Mouse (Mus musculus): ENCODE results near the gene Rgs19. TPM values are rescaled to one million over a fixed set of nuclear protein-coding genes. Genes with fewer than 3 reads are reported as not detected.
A peak's percentile ranks its signal among the peaks of the same experiment; 100 is the strongest.

Gene Rgs19
- total RNA-seq, 4 experiments from 2014 or later: 1.5 to 5.2 (median 3.6) TPM

DNA sequence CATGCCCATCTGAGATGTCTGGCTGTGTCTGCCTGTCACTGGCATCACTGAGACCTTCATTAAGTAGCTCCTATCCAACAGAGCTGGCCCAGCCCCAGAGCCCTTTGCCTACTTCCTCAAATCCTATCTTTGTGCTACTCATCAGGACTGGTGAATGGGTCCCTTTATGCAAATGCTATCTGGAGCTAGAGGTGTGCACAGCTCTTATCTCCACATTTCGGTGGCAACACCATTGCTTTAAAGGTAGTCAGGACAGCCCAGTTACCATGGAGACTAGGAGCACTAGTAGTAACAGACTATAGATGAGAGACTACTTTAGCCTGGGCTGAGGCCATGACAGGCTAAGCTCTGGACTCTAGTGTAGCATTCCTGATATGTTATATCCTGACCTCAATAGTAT is 9.1 kb downstream of the Rgs19 start:
- no peak for DNase-seq (ENCODE audit: low spot score in 2 of 2)

DNA sequence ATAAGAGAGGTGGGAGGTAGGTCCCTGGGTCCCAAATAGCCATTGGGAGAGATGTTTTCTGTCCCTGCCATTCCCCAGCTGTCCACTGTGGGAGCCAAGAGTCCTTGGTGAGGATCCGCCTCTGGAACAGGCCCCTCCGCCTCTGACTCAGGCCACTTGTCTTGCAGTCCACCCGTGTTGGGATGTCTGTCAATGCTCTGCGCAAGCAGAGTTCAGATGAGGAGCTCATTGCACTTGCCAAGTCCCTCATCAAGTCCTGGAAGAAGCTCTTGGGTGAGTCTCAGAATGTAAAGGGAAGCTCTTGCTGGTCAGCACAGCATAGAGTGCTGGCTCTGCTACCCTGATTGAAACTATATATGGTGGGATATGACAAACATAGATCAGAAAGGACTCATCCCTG is 10.4 kb downstream of the Rgs19 start:
- DNase-seq (ENCODE audit: low spot score in 2 of 2): no peak

DNA sequence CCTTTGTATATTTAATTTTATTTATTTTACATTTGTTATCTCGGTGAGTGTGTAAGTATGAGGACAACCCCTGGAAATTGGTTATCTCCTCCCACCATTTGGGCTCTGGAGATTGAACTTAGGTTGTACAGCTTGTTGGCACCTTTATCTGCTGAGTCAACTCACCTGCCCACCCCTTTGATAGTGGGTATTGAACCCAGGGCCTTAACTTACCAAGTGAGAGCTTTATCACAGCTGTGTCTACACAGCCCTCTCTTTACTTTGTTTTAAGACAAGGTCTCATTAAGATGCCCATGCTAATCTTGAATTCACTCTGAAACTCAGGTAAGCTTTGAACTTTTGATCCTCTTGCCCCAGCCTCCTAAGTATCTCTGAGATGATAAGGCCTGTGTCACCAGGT is 11.8 kb downstream of the Rgs19 start:
- DNase-seq (ENCODE audit: low spot score in 2 of 2): no peak

DNA sequence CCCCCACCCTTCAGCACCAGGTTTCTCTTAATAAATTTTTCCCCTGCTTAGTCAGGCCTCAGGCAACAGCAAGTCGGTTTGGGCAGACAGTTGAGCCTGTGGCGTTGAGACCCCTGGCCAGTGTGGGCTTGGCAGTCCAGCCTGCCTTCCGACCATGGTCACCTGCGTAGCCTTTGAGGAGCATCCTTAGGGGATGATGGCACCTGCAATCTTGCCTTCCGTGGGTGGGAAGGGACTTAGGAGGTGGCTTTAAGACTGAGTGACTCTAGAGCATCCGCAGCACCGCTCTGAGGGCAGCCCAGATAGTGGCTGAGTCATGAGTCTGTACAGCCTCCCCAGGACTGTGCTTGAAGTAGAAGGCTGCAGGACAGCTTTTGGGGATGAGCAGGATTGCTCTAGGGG is 13.1 kb downstream of the Rgs19 start:
- DNase-seq (ENCODE audit: low spot score in 2 of 2): no peak

DNA sequence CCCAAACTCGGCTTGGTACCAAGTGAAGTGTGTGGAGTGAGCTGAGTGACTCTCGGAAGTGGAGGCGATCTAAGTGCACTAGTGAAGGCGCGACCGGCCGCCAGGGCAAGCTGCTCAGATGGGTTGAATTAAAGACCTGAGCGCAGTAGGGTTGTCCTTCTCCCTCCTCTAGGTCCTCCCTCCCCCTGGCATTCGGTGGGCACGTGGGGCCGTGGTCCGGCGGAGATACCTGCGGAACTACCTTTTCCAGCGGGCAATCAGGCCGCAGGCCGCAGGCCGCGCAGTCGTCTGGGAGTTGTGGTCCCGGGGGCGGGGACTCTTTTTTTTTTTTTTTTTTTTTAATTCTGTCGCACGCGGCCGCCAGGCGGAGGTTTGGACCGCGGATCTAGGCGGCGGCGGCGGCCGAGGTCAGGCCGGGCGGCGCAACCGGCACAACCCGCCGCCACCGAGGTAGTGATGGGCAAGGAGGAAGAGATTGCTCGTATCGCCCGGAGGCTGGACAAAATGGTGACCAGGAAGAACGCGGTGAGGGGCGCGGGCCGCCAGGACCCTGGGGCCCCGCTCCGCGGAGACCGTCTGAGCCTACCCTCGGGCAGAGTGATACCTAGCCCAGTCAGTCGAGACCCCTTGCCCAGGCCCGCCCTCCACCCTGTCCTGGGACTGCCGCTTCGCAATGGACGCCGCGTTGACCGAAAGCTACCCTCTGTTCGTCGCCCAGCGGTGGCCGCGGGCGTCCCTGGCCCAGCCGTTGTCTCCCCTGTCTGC is 13.6 kb downstream of the Rgs19 start, which contains the start of gene Tcea2:
Tcea2 (plus strand) TSS at position 360 of the 765 bp plus-strand sequence.
- peak in 1 of 2 experiments; percentile 56 for DNase-seq (ENCODE audit: low spot score in 2 of 2)

DNA sequence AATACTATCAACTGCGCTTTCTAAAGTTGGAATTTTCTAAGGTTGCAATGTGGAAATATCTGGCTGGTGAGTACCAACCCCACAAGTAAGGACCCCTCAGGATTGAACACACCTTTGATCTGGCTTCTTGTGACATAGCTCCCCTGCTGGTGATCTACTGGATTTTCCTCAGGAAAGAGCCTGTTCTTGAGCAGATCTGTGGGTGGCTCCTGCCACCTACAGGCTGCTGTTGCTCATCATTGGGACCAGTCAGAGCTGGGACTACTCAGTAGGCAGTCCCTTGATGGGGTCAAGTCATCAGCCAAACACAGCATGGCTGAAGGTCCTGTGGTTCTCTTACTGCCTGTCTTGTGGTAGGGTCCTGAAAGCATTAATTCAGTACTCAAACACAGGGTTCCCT is 15.0 kb downstream of the Rgs19 start:
- DNase-seq (ENCODE audit: low spot score in 2 of 2): peak; percentile 60 to 71

DNA sequence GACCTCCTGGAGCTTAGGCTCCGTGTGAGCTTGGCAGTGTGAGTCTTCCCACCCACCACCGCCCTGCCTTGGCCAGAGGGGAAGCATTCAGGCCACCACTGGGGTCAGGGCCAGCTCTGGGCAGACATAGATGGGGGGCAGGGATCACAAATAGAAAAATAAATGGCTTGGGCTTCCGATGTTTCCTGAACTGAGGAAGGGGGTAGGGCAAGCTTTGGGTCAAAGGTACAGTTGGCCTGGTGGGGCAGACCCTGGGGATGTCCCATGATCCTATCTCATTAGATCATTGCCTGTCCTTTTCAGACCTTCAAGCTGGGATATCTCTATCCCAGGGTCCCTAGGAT is 16.1 kb downstream of the Rgs19 start:
- no peak for DNase-seq (ENCODE audit: low spot score in 2 of 2)

DNA sequence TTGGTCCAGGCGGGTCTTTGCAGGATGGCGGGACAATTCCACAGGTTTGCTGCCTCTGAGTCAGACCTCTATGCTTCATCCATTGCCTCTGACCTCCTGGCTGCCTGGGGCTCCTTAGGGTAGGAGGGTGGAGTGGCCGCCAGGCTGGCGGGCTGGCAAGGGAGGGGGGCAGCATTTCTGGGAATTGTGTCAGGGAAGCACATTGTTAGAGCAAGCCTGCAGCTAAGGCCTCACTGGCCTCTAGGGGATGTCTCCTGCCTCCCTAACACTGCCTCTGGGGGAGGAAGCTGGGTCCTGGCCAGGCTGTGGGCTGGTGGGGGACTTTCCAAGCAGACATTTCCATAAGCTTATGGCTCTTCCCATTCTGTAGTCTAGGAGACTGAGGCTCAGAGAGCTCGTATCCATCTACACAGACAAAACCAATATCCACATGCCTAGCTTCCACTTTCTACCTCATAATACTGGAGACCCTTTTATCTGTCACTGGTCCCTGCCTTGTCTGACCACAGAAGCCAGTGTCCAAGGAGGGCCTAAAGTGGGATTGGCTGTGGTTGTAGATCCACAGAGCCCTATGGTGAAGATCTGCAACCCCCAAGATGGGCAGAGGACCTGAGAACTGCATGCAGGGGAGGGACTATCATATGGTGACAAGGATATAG is 16.6 kb downstream of the Rgs19 start:
- DNase-seq (ENCODE audit: low spot score in 2 of 2): peak in 1 of 2 experiments; percentile 12

DNA sequence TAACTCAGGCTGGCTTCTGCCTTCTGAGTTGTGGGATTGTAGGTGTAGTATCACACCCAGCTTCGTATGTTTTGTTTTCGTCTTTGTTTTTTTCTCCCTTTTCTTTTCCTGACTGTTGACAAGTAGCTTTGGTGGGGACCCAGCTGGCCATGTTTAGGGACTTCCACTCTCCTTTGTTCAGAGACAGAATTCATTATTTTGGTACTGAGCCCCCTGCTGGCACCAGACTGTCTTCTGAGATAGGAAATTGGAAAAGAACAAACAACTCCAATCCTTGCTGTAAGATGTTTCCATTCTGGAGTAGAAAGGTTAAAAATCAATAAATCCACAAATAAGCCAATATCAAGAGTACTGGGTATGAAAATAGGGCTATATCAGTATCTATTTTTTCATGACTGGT is 17.4 kb downstream of the Rgs19 start:
- DNase-seq (ENCODE audit: low spot score in 2 of 2): no peak

DNA sequence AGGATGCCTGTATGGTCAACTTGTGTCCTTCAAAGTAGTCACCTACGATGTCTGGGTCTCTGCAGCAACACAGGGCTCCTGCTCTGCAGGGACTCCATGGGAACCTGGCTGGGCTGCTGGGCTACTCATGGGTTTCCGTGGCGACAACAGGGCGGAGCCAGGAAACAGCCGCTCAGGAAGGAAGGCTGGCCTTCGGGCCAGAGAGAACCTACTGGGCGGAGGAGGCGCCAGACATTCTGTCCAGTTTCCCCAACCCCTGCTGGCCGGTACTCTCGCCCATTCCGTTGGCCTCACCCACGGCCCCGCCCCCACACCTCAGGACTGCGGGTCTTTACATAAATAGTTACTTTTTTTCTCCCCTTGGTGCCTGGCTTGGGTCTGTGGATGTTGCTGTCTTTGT is 18.3 kb downstream of the Rgs19 start:
- DNase-seq (ENCODE audit: low spot score in 2 of 2): peak in 1 of 2 experiments; percentile 48

DNA sequence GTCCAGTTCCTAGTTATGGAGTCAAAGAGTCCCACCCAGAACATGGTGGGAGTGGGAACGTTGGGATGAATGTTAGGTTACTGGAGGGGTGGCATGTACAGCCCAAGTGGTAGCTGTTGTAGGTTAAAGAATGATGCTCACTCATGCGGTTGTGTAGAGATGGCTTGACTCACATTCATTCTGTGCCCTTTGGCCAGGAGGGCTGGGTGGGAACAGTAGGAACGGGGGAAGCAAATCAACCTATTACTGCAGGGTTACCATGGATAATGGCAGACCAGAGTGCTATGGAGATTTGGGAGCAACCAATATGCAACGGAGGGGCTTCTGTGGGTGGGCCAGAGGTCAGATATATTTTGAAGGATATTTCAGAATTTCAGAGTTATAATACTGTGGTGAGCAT is 18.8 kb downstream of the Rgs19 start:
- DNase-seq (ENCODE audit: low spot score in 2 of 2): no peak

DNA sequence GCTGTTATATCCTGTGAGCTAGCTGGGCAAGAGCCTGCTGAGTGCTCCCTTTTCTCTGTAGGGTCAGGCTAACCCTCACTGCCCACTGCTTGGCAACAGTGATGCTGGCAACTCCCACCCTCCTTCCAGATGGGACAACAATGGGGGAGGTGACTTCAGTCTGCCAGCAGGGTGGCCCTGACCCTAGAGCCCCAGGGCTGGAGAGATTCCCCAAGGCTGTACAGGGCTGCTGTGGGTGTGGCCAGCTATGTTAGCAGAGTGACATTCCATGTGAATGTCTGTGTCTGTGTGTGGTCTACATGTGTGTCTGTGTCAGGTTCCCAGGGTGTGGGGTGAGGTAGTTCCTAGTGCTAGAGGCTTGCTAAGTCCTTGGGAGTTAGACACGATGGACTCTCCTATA is 20.3 kb downstream of the Rgs19 start:
- DNase-seq (ENCODE audit: low spot score in 2 of 2): no peak

DNA sequence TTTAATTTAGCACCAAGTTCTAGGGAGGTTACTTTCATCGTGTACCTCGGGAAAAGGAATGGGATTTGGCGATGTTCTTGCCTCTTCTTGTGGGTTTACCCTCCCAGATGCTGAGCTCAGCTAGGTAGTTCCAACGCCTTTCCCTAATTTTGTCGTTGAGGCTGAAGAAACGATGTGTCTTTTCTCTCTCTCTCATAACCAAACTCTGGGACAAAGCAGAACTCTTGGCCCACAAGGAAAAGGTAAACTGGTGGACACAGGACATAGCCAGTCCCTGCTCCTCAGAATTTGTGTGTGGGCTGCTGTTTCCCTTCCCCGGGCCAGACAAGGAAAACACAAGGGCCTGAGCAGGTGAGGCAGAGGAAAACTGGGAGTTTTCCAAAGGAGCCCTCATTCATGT is 21.8 kb downstream of the Rgs19 start:
- no peak for DNase-seq (ENCODE audit: low spot score in 2 of 2)

DNA sequence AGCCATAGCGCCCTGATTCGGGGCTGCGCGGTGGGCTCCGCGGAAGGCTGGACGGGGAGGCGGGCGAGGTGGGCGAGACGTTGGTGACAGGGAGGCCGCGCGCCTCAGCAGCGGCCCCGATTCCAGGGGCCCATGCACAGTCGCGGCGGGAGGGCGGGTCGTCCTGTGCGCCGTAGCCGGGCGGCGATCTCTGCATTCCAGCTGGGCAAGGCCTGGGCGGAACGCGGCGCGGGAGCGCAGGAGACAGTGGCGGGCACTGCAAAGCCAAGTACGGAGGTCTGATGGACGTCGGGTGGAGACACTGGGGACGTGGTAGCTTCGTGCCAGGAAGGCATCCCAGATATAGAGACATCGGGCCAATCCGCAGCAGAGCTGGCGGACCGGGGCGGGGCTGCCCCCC is 22.5 kb downstream of the Rgs19 start, which contains the start of gene Sox18:
Sox18 (minus strand) TSS at position 315 of the 400 bp plus-strand sequence.
- DNase-seq (ENCODE audit: low spot score in 2 of 2): peak in 1 of 2 experiments; percentile 12

DNA sequence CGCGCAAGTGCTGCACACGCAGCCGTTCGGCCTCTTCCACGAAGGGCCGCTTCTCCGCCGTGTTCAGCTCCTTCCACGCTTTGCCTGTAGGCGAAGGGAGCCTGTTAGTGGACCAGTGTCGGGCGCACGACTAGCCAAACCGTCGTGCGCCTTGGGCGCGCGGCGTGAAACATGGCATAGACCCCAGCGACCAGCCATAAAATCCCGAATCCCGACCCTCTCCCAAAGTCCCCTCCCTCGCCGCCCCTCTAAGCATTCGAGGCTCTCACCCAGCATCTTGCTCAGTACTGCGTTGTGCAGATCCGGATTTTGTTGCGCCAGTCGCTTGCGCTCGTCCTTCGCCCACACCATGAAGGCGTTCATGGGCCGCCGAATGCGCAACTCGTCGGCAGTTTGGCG is 22.9 kb downstream of the Rgs19 start:
- DNase-seq (ENCODE audit: low spot score in 2 of 2): no peak

DNA sequence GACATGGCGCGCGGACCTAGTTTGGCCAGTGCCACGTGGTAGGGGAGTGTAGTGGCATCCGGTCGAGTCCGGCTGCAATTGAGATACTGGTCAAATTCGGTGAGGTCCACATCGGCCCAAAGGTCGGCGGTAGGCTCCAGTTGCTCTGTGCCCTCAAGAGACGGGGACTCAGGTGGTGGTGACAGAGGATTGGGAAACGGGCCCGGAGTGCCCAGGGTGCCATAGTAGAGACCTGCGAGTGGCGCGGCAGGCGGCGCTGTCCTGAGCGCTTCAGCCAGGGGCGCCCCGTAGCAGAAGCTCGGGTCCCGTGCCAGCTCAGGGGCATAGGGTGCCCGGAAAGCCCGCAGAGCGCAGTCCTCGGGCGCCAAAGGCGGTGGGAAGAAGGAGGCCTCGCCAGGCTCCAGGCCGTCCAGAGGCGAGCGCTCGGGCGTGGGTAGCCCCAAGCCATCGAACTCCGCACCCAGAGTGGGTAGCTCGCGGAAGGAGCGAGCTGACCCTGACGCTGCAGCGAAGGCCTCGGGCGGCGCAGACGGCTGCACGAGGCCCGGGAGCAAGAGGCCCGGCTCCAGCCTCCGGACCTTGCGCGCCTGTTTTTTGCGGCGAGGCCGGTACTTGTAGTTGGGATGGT is 23.4 kb downstream of the Rgs19 start:
- DNase-seq (ENCODE audit: low spot score in 2 of 2): no peak

DNA sequence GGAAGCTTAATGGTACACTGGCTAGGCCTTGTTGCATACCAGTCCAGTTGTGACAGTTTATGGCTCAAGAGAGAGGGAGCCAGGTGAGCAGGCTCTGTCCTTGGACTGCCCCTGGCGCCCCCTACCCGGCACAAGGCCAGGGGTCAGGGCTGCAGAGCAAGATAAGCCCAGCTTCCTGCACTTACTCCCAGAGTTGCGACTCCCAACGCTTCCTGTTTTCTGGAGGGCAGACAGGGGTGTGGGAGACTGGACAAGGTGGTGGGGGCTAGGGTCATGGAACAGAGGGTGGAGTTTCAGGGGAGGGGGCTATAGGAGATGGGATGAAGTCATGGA is 30.5 kb downstream of the Rgs19 start:
- no peak for DNase-seq (ENCODE audit: low spot score in 2 of 2)

DNA sequence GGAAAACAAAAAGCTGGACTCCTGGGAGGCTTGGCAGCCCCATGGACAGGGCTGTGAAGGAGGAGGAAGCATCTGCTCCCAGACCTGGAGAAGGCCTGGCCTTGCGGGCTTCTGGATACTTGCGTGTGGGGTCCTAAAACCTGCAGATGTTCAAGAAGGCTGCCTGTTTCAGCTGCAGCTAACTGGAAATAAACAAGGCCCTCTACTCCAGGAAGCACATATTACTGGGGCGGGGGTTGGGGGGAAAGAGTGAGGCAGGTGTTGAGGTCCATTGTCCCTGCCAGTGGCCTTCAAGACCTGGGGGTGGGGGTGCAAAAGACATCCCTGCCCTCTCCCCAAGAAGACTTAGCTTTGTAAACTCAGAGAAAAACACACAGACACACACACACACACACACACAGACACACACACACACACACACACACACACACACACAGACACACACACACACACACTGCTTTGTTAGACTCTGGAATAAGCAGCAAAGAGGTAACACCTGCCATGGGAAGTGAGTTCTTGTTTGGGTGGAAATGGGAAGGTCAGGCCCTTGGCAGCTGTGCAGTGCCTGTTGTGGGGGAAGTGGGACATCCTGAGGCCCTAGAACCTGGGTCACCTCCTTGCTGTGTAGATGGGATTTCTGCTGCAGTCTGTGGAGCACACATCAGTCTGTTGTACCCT is 31.0 kb downstream of the Rgs19 start:
- no peak for DNase-seq (ENCODE audit: low spot score in 2 of 2)

DNA sequence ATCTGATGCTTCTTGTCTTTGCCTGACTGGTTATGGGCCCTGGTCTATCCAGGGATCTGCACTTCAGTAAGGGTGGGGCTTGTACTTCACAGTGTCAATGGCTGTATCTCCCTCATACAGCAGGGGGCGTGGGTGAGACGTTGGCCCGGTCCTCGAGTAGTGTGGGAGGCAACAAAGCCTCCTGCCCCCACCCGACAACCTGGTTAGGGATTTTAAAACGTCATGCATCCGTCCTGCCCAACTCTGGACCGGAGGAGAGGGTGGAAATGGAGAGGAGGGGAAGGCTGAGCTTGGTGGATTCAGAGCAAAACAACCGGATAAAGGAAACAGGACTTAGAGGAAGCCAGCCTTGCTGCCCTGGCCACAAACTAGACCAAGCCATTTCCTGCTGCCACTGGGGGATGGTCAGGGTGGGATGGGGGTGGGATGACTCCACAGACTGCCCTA is 34.1 kb downstream of the Rgs19 start:
- DNase-seq (ENCODE audit: low spot score in 2 of 2): peak; percentile 68 to 75

DNA sequence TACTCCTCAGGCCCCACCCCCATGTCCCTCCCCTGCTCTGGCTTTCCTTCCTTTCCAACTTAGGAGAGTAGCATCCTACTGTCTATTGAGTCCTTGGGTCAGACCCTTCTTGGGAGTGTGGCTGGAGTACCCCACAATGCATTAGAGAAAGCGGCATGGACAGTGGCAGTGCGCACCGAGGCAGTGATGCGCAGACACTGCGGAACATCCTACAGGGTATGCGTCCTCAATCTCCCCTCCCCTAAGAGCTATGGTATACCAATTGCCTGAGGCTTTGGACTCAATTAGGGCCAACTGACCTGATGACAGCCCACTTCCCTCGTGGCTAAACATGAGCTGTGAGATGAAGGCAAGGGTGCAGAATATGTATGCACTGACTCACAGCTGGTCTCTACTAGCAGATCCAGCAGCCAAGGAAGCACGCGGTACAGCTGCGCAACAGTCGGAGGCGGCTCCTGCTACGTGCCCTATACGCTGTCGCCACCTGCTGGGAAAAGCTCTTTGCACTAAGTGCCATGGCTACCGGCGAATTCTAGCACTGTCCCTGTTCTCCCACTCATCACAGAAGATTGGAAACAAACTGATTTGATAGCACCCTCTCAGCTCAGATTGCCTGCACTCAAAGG is 34.7 kb downstream of the Rgs19 start:
- DNase-seq (ENCODE audit: low spot score in 2 of 2): peak in 1 of 2 experiments; percentile 28

DNA sequence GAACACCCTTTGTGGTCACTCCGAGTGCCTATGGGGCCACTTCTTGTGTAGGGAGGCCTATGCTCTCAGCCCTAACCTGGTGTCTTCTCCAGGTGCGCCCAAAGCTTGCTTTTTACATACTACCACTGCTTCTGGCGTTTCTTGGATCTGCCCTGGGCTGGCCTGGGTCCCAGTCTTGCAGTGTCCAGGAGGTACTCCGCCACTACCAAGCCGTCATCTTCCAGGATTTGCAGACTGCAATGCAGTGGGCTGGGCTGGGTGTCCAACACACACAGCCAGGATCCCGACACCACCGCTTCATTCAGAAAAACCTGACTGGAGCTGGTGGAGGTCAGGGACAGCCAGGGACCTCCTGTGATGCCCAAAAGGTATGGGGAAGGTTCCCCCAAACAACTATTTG is 35.2 kb downstream of the Rgs19 start:
- DNase-seq (ENCODE audit: low spot score in 2 of 2): no peak

DNA sequence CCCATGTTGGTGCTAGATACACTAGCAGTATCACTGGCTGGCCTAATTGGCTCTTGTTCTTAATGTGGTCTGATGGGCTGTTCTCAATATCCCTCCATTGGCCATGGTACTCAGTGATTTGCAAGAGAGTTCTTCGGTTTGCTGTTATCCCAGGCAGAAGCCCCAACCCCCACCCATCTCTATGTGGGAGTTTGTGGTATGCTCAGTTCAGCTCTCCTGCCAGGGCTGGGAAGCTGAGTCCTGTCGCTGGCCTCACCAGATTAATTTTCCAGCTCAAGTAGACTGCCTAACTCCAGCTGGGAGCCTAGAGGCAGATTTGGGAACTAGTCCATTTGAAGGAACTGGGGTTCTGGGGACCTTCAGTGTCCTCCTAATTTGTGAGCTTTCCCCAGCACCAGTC is 36.3 kb downstream of the Rgs19 start:
- DNase-seq (ENCODE audit: low spot score in 2 of 2): no peak

Measured in gastrocnemius, adult 8-10 months (tissue).